Mouse (Mus musculus) midbrain, postnatal 0 days (tissue): Measurements from ENCODE around the gene Arl5c. TPM values are rescaled to one million over a fixed set of nuclear protein-coding genes. Genes with fewer than 3 reads are reported as not detected.

Experiments
- ATAC-seq: fragments of 200-750 bp; cut with Nextera tagmentation; 2 replicates; pipeline ENCODE4 v1.8.0; 2017; ENCODE audit warnings: moderate number of reproducible peaks, mild to moderate bottlenecking, moderate TSS enrichment, moderate library complexity; ENCODE audit not compliant: low FRiP score
- DNase-seq: peaks from one replicate; pipeline ENCODE4 v3.0.0-alpha.2; 2015; ENCODE audit warnings: low spot score
- H3K27ac ChIP-seq: fragments of 300-500 bp; sonication (generic); 2 replicates; pipeline ENCODE4 v1.5.1; 2014; ENCODE audit warnings: low read depth, mild to moderate bottlenecking, low read length, mixed read lengths
- H3K27me3 ChIP-seq: fragments of 300-500 bp; sonication (generic); 2 replicates; pipeline ENCODE4 v1.6.1; 2014; ENCODE audit warnings: low read length, control low read depth, mixed read lengths; ENCODE audit not compliant: insufficient read depth
- H3K36me3 ChIP-seq: fragments of 300-500 bp; sonication (generic); 2 replicates; pipeline ENCODE4 v1.6.1; 2014; ENCODE audit warnings: low read length, control low read depth, mixed read lengths; ENCODE audit not compliant: insufficient read depth
- H3K4me1 ChIP-seq: fragments of 300-500 bp; sonication (generic); 2 replicates; pipeline ENCODE4 v1.6.1; 2014; ENCODE audit warnings: mild to moderate bottlenecking, control low read depth, antibody characterized with exemption, low read length, mixed read lengths; ENCODE audit not compliant: insufficient read depth
- H3K4me2 ChIP-seq: fragments of 300-500 bp; sonication (generic); 2 replicates; pipeline ENCODE4 v1.6.1; 2014; ENCODE audit warnings: low read depth, mild to moderate bottlenecking, low read length, mixed read lengths; ENCODE audit not compliant: poor library complexity, severe bottlenecking
- H3K4me3 ChIP-seq: fragments of 300-500 bp; sonication (generic); 2 replicates; pipeline ENCODE4 v1.5.1; 2014; ENCODE audit warnings: low read depth, mild to moderate bottlenecking, low read length, moderate library complexity
- H3K9ac ChIP-seq: fragments of 300-500 bp; sonication (generic); replicated peaks from 2 replicates; pipeline ENCODE4 v1.6.1; 2014; ENCODE audit warnings: mild to moderate bottlenecking, low read length, moderate library complexity, mixed read lengths; ENCODE audit not compliant: poor library complexity, severe bottlenecking
- H3K9me3 ChIP-seq: fragments of 300-500 bp; sonication (generic); 2 replicates; pipeline ENCODE4 v1.6.1; 2016; ENCODE audit warnings: low read length, control low read depth
- CTCF ChIP-seq: IDR thresholded peaks from 2 replicates; pipeline ENCODE4 v1.5.1; 2016; ENCODE audit warnings: antibody characterized with exemption, mild to moderate bottlenecking
- WGBS: fragments of 180-500 bp; shearing (Covaris S2); extraction: QIAGEN DNeasy Blood & Tissue Kit; methylation state at CpG from one replicate; pipeline ENCODE4 v1.1.7; 2014; 5-methylcytosine and 5-hydroxymethylcytosine counted together
- polyA plus RNA-seq: library from polyadenylated mRNA; unstranded; fragments of >200 nt; fragmentation: Nextera tagmentation; extraction: Ambion mirVana; gene quantifications from 2 replicates; pipeline ENCODE4 v1.2.1, GENCODE M21; 2015
- total RNA-seq: library from RNA; depleted of rRNA; stranded (reverse); fragments of >200 nt; gene quantifications from 2 replicates; pipeline ENCODE4 v1.2.3, GENCODE M21; 2014

Gene Arl5c
- total and polyA plus RNA-seq, 2 experiments from 2014 or later: 1.1 to 2.9 TPM

DNA sequence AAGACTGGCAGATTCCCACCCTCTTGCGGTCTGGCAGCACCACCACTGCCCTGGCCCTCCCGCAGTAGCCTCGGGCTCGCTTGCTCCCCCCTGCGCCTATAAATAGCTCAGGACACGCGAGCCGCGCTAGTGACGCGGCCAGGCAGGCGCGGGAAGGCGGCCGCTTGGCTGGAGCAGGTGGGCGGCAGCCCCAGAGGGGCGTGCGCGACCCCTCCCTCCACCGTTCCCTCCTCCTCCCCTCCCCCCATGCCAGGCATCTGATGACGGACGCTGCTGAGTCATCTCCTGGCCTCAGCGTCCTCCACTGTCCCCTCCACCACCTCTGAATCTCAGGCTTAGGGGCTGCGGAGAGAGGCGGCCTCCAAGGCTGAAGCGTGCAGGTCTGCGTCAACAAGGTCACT lies 40.0 kb upstream of the Arl5c start:
- Histone ChIP-seq H3K27ac (0 out of 2 replicates have a peak overlapping the region, but pooled peaks have one; percentile 26), H3K36me3 (peaks cover 4% of the 10 kb centered on the region; the same call in 1 of the 2 replicates), H3K9me3 (no peaks in the 10 kb centered on the region), H3K4me1 (peaks cover 10% of the 10 kb centered on the region; the same call in 1 of the 2 replicates), H3K4me3 (peak overlapping the region; percentile 39), H3K9ac (peak overlapping the region; percentile 56), H3K4me2 (peak overlapping the region; percentile 77), H3K27me3 (no peaks in the 10 kb centered on the region)
- DNase-seq (peak; percentile 69), ATAC-seq (peak; percentile 74)
- peak; percentile 30; the same call in 1 of the 2 replicates for TF ChIP-seq CTCF
- 1% methylated on average over 27 of the region's 27 CpGs for WGBS

GRCm38 (mm10) chr11:98034840-98035239 lies 38.9 kb upstream of the Arl5c start:
- no peak for TF ChIP-seq CTCF
- H3K4me1 ChIP-seq: peaks cover 10% of the 10 kb centered on the region; the same call in 1 of the 2 replicates
- H3K9me3 ChIP-seq: no peaks in the 10 kb centered on the region
- DNase-seq: peak; percentile 77
- H3K27me3 ChIP-seq: no peaks in the 10 kb centered on the region
- H3K9ac ChIP-seq: no peak overlapping the region
- no peak overlapping the region for H3K4me2 ChIP-seq
- H3K27ac ChIP-seq: no peak overlapping the region
- no peak overlapping the region for H3K4me3 ChIP-seq
- H3K36me3 ChIP-seq: peaks cover 12% of the 10 kb centered on the region; the same call in 1 of the 2 replicates
- no peak; the same call in 1 of the 2 replicates for ATAC-seq
- WGBS: 27% methylated on average over 4 of the region's 4 CpGs

GRCm38 (mm10) chr11:98034061-98034460 lies 38.1 kb upstream of the Arl5c start:
- Histone ChIP-seq H3K9me3 (no peaks in the 10 kb centered on the region), H3K36me3 (peaks cover 19% of the 10 kb centered on the region; the same call in 1 of the 2 replicates), H3K27me3 (no peaks in the 10 kb centered on the region), H3K27ac (no peak overlapping the region), H3K4me3 (no peak overlapping the region), H3K4me2 (no peak overlapping the region), H3K4me1 (peaks cover 10% of the 10 kb centered on the region; the same call in 1 of the 2 replicates), H3K9ac (no peak overlapping the region)
- ATAC-seq: no peak
- 91% methylated on average over 5 of the region's 5 CpGs for WGBS
- TF ChIP-seq CTCF: no peak
- no peak for DNase-seq

DNA sequence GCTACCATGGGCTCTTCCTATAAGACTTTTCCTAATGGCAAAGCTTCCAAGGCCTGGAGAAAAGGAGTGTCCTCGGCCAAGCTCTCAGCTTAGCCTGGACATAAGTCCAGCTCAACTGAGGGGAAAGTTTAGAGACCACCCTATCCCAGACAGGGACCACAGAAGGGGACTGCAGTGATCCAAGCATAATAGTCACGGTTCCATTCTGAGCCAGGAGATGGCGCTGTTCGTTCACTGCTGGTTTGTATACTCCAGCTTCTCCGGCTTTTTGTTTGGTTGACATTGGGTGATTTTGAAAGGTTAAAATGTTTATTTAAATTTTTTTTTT lies 35.4 kb upstream of the Arl5c start:
- WGBS: 3% methylated on average over 5 of the region's 5 CpGs

DNA sequence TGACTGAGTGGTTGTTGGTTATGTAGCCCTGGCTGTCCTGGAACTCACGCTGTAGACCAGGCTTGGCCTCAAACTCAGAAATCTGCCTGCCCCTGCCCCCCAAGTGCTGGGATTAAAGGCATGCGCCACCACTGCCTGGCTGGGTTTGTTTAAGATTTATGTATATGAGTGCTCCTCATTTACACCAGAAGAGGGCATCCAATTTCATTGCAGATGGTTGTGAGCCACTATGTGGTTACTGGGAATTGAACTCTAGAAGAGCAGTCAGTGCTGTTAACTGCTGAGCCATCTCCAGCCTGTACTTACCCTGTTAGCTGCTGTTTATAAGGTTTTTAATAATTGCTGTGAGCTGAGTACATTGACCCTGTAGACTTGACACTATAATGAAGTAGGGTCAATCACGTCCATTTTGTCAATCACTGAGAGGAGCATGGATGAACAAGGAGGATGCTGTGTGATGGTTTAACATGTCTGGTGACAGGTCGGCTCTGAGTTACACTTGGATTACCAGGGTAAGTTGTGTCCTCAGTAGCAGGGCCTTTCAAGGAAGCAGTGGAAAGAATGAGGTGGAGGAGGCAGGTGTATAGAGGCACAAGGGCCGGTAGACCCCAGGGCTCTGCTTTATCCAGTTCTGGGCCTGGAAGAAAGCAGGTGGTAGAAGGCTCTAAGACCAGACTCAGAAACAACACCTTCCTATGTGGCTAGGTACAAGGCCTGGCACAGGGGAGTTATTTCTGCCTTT lies 34.9 kb upstream of the Arl5c start:
- Histone ChIP-seq H3K36me3 (peaks cover 23% of the 10 kb centered on the region), H3K4me2 (no peak overlapping the region), H3K9ac (no peak overlapping the region), H3K4me3 (no peak overlapping the region), H3K27me3 (no peaks in the 10 kb centered on the region), H3K9me3 (no peaks in the 10 kb centered on the region), H3K4me1 (peaks cover 5% of the 10 kb centered on the region; the same call in 1 of the 2 replicates), H3K27ac (no peak overlapping the region)
- ATAC-seq (no peak), DNase-seq (no peak)
- peak; percentile 54 for TF ChIP-seq CTCF
- 44% methylated on average over 5 of the region's 5 CpGs for WGBS

More for the DNA sequence above, 35.4 kb upstream of the Arl5c start:
- Histone ChIP-seq H3K36me3 (peaks cover 23% of the 10 kb centered on the region), H3K27me3 (no peaks in the 10 kb centered on the region), H3K4me3 (no peak overlapping the region), H3K27ac (no peak overlapping the region), H3K4me2 (no peak overlapping the region), H3K9ac (no peak overlapping the region), H3K9me3 (no peaks in the 10 kb centered on the region), H3K4me1 (peaks cover 10% of the 10 kb centered on the region; the same call in 1 of the 2 replicates)
- ATAC-seq (no peak), DNase-seq (peak; percentile 88)
- TF ChIP-seq CTCF: peak; percentile 90

DNA sequence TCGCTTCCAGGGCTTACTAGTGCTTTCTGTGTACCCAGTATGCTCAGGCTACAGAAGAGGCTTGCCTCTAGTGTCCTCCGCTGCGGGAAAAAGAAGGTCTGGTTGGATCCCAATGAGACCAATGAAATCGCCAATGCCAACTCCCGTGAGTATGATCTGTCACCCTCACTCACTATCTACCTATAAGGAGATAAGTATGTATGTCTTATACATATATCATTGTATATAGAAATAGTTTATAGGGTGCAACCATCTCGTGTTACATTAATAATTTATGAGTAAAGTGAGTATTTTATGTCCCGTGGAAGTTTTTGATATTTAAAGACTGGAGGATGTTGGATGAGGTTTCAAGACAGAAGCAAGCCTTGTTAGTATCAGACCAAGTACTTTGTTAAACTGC lies 31.8 kb upstream of the Arl5c start:
- peaks cover 23% of the 10 kb centered on the region for H3K36me3 ChIP-seq
- H3K27ac ChIP-seq: no peak overlapping the region
- 23% methylated on average over 7 of the region's 7 CpGs for WGBS
- H3K4me3 ChIP-seq: peak overlapping the region; percentile 93
- no peaks in the 10 kb centered on the region for H3K9me3 ChIP-seq
- peaks cover 4% of the 10 kb centered on the region; the same call in 1 of the 2 replicates for H3K4me1 ChIP-seq
- H3K4me2 ChIP-seq: peak overlapping the region; percentile 84
- no peaks in the 10 kb centered on the region for H3K27me3 ChIP-seq
- H3K9ac ChIP-seq: peak overlapping the region; percentile 97
- DNase-seq (no peak), ATAC-seq (no peak)
- TF ChIP-seq CTCF: no peak
